Mouse (Mus musculus): Measurements from ENCODE around the gene Gm21677. TPM values are rescaled to one million over a fixed set of nuclear protein-coding genes. Genes with fewer than 3 reads are reported as not detected.

Gene Gm21677
- polyA plus RNA-seq (2015; fragmentation: Nextera tagmentation; extraction: Ambion mirVana): not detected in 2 replicates

GRCm38 (mm10) chrY:3306349-3306748 lies at the start of gene Gm21677:
Gm21677 (minus strand) TSS chrY:3306449.

GRCm38 (mm10) chrY:3345229-3345628 lies 39.0 kb upstream of the Gm21677 start, which contains the start of gene Gm21693:
Gm21693 (minus strand) TSS chrY:3345329.

Other genes with a start within 250 kb of the Gm21677 start
- not detected in 2 replicates for gene Gm21693, start 38.9 kb upstream of the Gm21677 start, polyA plus RNA-seq (2015; fragmentation: Nextera tagmentation; extraction: Ambion mirVana)
- gene Gm21704, start 103.7 kb upstream of the Gm21677 start, polyA plus RNA-seq (2015; fragmentation: Nextera tagmentation; extraction: Ambion mirVana): not detected in 2 replicates
- not detected in 2 replicates for gene Gm21708, start 103.7 kb upstream of the Gm21677 start, polyA plus RNA-seq (2015; fragmentation: Nextera tagmentation; extraction: Ambion mirVana)